ENCODE assay signal across 15 mouse cellular contexts in genomic region chr4:94406922-94407321, GRCm38 (mm10).
"Had no signal": no experiment of that assay in that cellular context is flagged by ENCODE, and none has a peak within 500 bp of the region (broad histone marks: within the 10 kb centered on the region; RNA-seq: fewer than 3 reads in every experiment).

No protein-coding gene starts in this region.

- H3K9me3 ChIP-seq: limb, embryonic 12.5 days; limb, embryonic 15.5 days had no signal

- H3K27me3 ChIP-seq: limb, embryonic 12.5 days; limb, embryonic 15.5 days had no signal

- DNase-seq: kidney, adult 18-20 months; kidney, adult 9 months; kidney, postnatal 14 days; kidney, postnatal 4 days; left cerebral cortex, postnatal 4 days; liver, postnatal 0 days; lung, embryonic 14.5 days; thymus, adult 18-20 months; thymus, postnatal 36 days had no signal

- H3K4me3 ChIP-seq: limb, embryonic 12.5 days; limb, embryonic 15.5 days had no signal

- ATAC-seq: liver, postnatal 0 days; lung, postnatal 0 days had no signal

- H3K36me3 ChIP-seq: limb, embryonic 12.5 days; limb, embryonic 15.5 days had no signal

- H3K4me1 ChIP-seq: limb, embryonic 12.5 days; limb, embryonic 15.5 days had no signal

- H3K27ac ChIP-seq: limb, embryonic 12.5 days; limb, embryonic 15.5 days; liver, embryonic 14.5 days; macrophage had no signal

- H3K9ac ChIP-seq: limb, embryonic 12.5 days; limb, embryonic 15.5 days; liver, embryonic 14.5 days; liver, postnatal 0 days; lung, embryonic 14.5 days had no signal

- H3K4me2 ChIP-seq: limb, embryonic 12.5 days; limb, embryonic 15.5 days; liver, embryonic 11.5 days; lung, embryonic 14.5 days had no signal
